Mouse (Mus musculus) bone marrow macrophage, adult 2 months (primary cell): ENCODE measurements around the gene Sema5a.

Source experiments
- CTCF ChIP-seq: IDR thresholded peaks from 2 replicates; pipeline ENCODE4 v1.5.1; 2012; ENCODE audit warnings: low read depth, mild to moderate bottlenecking, low read length, moderate library complexity
- POLR2A ChIP-seq: IDR thresholded peaks from 2 replicates; pipeline ENCODE4 v1.6.1; 2012; ENCODE audit warnings: mild to moderate bottlenecking, low read depth, low read length, borderline replicate concordance

DNA sequence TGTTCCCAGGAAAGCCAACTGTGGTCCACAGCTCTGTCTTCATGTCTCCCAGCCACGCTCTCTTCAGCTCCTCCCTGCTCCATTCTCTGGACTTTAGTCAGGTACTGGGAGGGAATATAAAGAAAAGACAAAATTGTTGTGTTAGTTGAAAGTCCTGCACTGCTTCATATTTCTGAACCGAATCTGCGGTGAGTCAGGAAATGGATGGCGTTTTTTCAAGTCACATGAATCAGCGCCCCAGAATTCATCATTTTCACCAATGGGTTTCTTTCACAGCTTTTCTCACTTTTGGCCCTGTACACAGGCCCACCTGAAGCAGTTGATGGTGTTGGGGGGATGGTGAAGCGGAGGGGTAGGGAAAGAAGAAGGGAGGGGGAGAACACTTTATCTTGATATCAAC, 2.9 kb upstream of the Sema5a start:
- no peak for TF ChIP-seq POLR2A
- no peak for TF ChIP-seq CTCF
